Mouse (Mus musculus) heart, postnatal 0 days (tissue): ENCODE results near the gene D430041D05Rik. TPM values are rescaled to one million over a fixed set of nuclear protein-coding genes. Genes with fewer than 3 reads are reported as not detected.

Experiments used
- ATAC-seq: fragments of 200-750 bp; cut with Nextera tagmentation; 2 replicates; pipeline ENCODE4 v1.8.0; 2017; ENCODE audit warnings: low read depth, moderate number of reproducible peaks, moderate library complexity; ENCODE audit not compliant: insufficient read depth
- DNase-seq: peaks from one replicate; pipeline ENCODE4 v3.0.0-alpha.2; 2016; ENCODE audit warnings: low spot score
- H3K27ac ChIP-seq: fragments of 300-500 bp; sonication (generic); 2 replicates; pipeline ENCODE4 v1.5.1; 2014; ENCODE audit warnings: low read depth, mild to moderate bottlenecking
- H3K27me3 ChIP-seq: fragments of 300-500 bp; sonication (generic); 2 replicates; pipeline ENCODE4 v1.6.1; 2014; ENCODE audit warnings: low read length, mixed read lengths; ENCODE audit not compliant: control insufficient read depth, insufficient read depth
- H3K36me3 ChIP-seq: fragments of 300-500 bp; sonication (generic); replicated peaks from 2 replicates; pipeline ENCODE4 v1.6.1; 2014; ENCODE audit warnings: low read length, mixed read lengths; ENCODE audit not compliant: control insufficient read depth, insufficient read depth
- H3K4me1 ChIP-seq: fragments of 300-500 bp; sonication (generic); 2 replicates; pipeline ENCODE4 v1.6.1; 2014; ENCODE audit warnings: antibody characterized with exemption; ENCODE audit not compliant: control insufficient read depth, insufficient read depth
- H3K4me2 ChIP-seq: fragments of 300-500 bp; sonication (generic); 2 replicates; pipeline ENCODE4 v1.6.1; 2014; ENCODE audit warnings: low read depth, mild to moderate bottlenecking, low read length, moderate library complexity
- H3K4me3 ChIP-seq: fragments of 300-500 bp; sonication (generic); 2 replicates; pipeline ENCODE4 v1.5.1; 2014; ENCODE audit warnings: low read depth, low read length
- H3K9ac ChIP-seq: fragments of 300-500 bp; sonication (generic); replicated peaks from 2 replicates; pipeline ENCODE4 v1.6.1; 2014; ENCODE audit warnings: low read depth, low read length, mixed read lengths
- H3K9me3 ChIP-seq: fragments of 300-500 bp; sonication (generic); replicated peaks from 2 replicates; pipeline ENCODE4 v1.6.1; 2016; ENCODE audit warnings: low read length; ENCODE audit not compliant: control insufficient read depth
- CTCF ChIP-seq: IDR thresholded peaks from 2 replicates; pipeline ENCODE4 v1.5.1; 2016; ENCODE audit warnings: antibody characterized with exemption, control low read depth, low read depth
- EP300 ChIP-seq: IDR thresholded peaks from 2 replicates; pipeline ENCODE4 v1.6.1; 2016; ENCODE audit warnings: antibody characterized with exemption, low read depth
- WGBS: fragments of 180-500 bp; shearing (Covaris S2); extraction: QIAGEN DNeasy Blood & Tissue Kit; methylation state at CpG from one replicate; pipeline ENCODE4 v1.1.7; 2014; 5-methylcytosine and 5-hydroxymethylcytosine counted together
- polyA plus RNA-seq: library from polyadenylated mRNA; unstranded; fragments of >200 nt; fragmentation: Nextera tagmentation; extraction: Ambion mirVana; gene quantifications from 2 replicates; pipeline ENCODE4 v1.2.1, GENCODE M21; 2015
- total RNA-seq: library from RNA; depleted of rRNA; stranded (reverse); fragments of >200 nt; gene quantifications from 2 replicates; pipeline ENCODE4 v1.2.3, GENCODE M21; 2014; ENCODE audit warnings: low replicate concordance

Gene D430041D05Rik
- total and polyA plus RNA-seq, 2 experiments from 2014 or later, result 0.03 TPM; not detected in 1

- DNase-seq (peak; percentile 67), ATAC-seq (peak; percentile 63)
- Histone ChIP-seq H3K4me1 (peaks cover 21% of the 10 kb centered on the region), H3K9me3 (no peaks in the 10 kb centered on the region), H3K4me2 (no peak overlapping the region), H3K9ac (peak overlapping the region; percentile 27), H3K27ac (peak overlapping the region; percentile 82), H3K4me3 (no peak overlapping the region), H3K36me3 (no peaks in the 10 kb centered on the region), H3K27me3 (no peaks in the 10 kb centered on the region)
- WGBS, result 28% methylated on average over 13 of the region's 13 CpGs
- TF ChIP-seq EP300, result no peak
- TF ChIP-seq CTCF, result no peak
Observed at GRCm38 (mm10) chr2:104176979-104177704, 233.7 kb downstream of the D430041D05Rik start.

GRCm38 (mm10) chr2:104176166-104176978 is 234.4 kb downstream of the D430041D05Rik start:
- H3K27me3 ChIP-seq, result no peaks in the 10 kb centered on the region
- TF ChIP-seq CTCF (no peak), EP300 (no peak)
- H3K4me3 ChIP-seq, result no peak overlapping the region
- WGBS, result 36% methylated on average over 17 of the region's 17 CpGs
- ATAC-seq (peak; percentile 39), DNase-seq (peak; percentile 14)
- H3K36me3 ChIP-seq, result no peaks in the 10 kb centered on the region
- no peaks in the 10 kb centered on the region for H3K9me3 ChIP-seq
- H3K4me2 ChIP-seq, result no peak overlapping the region
- peak overlapping the region; percentile 27 for H3K9ac ChIP-seq
- H3K4me1 ChIP-seq, result peaks cover 21% of the 10 kb centered on the region
- peak overlapping the region; percentile 82 for H3K27ac ChIP-seq

GRCm38 (mm10) chr2:104175476-104176165 is 235.2 kb downstream of the D430041D05Rik start:
- Histone ChIP-seq H3K9me3 (no peaks in the 10 kb centered on the region), H3K9ac (no peak overlapping the region), H3K4me1 (peaks cover 21% of the 10 kb centered on the region), H3K4me3 (no peak overlapping the region), H3K4me2 (no peak overlapping the region), H3K27me3 (no peaks in the 10 kb centered on the region), H3K27ac (no peak overlapping the region), H3K36me3 (no peaks in the 10 kb centered on the region)
- no peak for TF ChIP-seq CTCF
- TF ChIP-seq EP300, result no peak
- ATAC-seq (no peak), DNase-seq (no peak)
- 92% methylated on average over 9 of the region's 9 CpGs for WGBS

- 92% methylated on average over 3 of the region's 3 CpGs for WGBS
Observed at GRCm38 (mm10) chr2:104173431-104173830, 237.4 kb downstream of the D430041D05Rik start.

GRCm38 (mm10) chr2:104172695-104173348 is 238.0 kb downstream of the D430041D05Rik start:
- peaks cover 20% of the 10 kb centered on the region for H3K4me1 ChIP-seq
- TF ChIP-seq EP300, result no peak
- no peak for TF ChIP-seq CTCF
- no peak overlapping the region for H3K4me3 ChIP-seq
- DNase-seq (no peak), ATAC-seq (no peak)
- no peak overlapping the region for H3K9ac ChIP-seq
- WGBS, result 56% methylated on average over 11 of the region's 11 CpGs
- H3K4me2 ChIP-seq, result no peak overlapping the region
- H3K27ac ChIP-seq, result no peak overlapping the region
- H3K9me3 ChIP-seq, result no peaks in the 10 kb centered on the region
- H3K36me3 ChIP-seq, result no peaks in the 10 kb centered on the region
- H3K27me3 ChIP-seq, result no peaks in the 10 kb centered on the region

More at GRCm38 (mm10) chr2:104173431-104173830, 237.4 kb downstream of the D430041D05Rik start:
- Histone ChIP-seq H3K36me3 (no peaks in the 10 kb centered on the region), H3K9ac (no peak overlapping the region), H3K9me3 (no peaks in the 10 kb centered on the region), H3K4me3 (no peak overlapping the region), H3K4me1 (peaks cover 21% of the 10 kb centered on the region), H3K27me3 (no peaks in the 10 kb centered on the region), H3K4me2 (no peak overlapping the region), H3K27ac (no peak overlapping the region)
- no peak for TF ChIP-seq CTCF
- no peak for TF ChIP-seq EP300
- DNase-seq (no peak), ATAC-seq (no peak)
